Mouse (Mus musculus) liver, postnatal 0 days (tissue): Measurements from ENCODE around the gene Slc45a1.

Experiments
- CTCF ChIP-seq: sonication (generic); IDR thresholded peaks from 2 replicates; pipeline ENCODE4 v1.5.1; 2016; ENCODE audit warnings: antibody characterized with exemption, low read depth
- EP300 ChIP-seq: IDR thresholded peaks from 2 replicates; pipeline ENCODE4 v1.6.1; 2016; ENCODE audit warnings: antibody characterized with exemption, low read depth, mild to moderate bottlenecking

DNA sequence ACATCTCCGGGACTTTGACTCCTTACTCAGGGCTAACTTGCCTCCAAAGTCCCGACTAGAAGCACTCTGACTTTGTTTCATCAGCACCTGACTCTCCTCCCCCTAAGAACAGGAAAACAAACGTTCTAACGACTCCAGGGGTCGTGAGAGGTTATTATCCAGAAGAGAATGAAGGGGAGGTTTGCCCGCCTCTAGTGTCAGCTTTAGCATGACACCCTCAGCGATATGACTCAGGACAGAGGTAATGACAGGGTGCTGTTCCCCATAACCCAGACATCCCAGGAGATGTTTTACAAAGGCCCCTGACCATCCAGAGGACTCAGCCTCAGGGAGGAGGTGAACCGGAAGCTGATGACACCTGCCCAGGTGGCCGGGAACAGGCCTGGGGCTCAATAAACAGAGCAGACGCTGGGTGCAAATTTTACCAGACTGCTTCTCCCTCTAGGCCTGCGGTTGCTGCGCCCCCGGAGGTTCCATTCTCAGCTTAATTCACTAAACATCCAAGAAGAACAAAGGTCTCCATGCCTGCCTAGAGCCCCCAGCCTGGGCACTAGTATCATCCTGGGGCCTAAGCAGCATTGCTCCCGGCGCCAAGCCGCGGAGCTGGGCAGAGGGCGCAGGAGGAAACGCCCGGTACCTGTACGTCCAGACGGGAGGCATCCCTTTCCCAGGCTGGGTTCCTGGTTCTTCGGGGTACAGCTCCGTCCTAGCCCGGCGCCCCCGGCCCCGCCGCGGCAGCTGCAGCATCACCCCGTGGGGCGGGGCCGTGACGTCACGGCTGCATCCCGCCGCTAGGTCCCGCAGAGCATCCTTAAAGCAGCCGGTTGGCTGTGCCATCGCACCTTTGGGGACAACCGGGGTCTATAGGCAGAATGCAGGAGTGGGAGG, at the start of gene Slc45a1:
- TF ChIP-seq CTCF (no peak), EP300 (no peak)
